In the genomic region with DNA sequence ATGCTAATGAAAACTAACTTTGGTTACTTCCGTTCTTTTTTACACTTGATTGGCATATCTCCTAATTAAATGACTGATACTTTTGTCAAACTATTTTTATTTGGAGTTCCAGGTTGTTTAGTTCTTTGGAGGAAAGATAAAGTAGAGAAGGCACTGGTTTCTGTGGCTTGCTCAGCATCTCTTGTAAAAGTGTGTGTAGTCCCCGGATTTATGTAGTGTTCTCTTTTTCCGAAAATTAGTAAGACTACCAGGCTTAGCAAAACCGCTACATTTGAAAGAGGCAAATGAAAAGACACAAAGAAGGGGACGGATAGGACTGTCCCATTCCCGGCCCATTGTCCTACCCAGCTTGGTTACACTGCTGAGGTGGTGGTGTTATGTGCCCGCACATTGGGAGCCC, we compare ENCODE assay signal across 15 mouse cellular contexts. TPM values are rescaled to one million over a fixed set of nuclear protein-coding genes. Genes with fewer than 3 reads are reported as not detected.
DNase-seq lines count a peak whose midpoint lies in the region; ATAC-seq and TF ChIP-seq lines count a peak whose summit lies in the region.
"Had no signal": no experiment of that assay in that cellular context is flagged by ENCODE, and none has a peak within 500 bp of the region (broad histone marks: within the 10 kb centered on the region; RNA-seq: fewer than 3 reads in every experiment).

No protein-coding gene starts in this region.

- DNase-seq in left cerebral cortex, adult 2 months (ENCODE audit: extremely low spot score in 1 of 2, low spot score in 2 of 2) = no peak
- no peak for DNase-seq in left cerebral cortex, postnatal 4 days
- DNase-seq in hindbrain, embryonic 11.5 days (ENCODE audit: low spot score) = peak; percentile 34
- DNase-seq in midbrain, embryonic 10.5 days (ENCODE audit: low spot score) = peak; percentile 27
- DNase-seq in ovary, postnatal 10 days (ENCODE audit: low spot score) = no peak
- no peak for DNase-seq in cerebellum, adult 9-11 months
- no peak for DNase-seq in cerebellum, adult 18-20 months
- no peak for DNase-seq in ovary, adult 18-20 months (ENCODE audit: low spot score)
- DNase-seq: adrenal gland, postnatal 10 days; gastrocnemius, adult 2 months; lung, postnatal 14 days; right cerebral cortex, postnatal 4 days had no signal

- 0 out of 2 replicates have a peak overlapping the region, but pooled peaks have one; percentile 7 for H3K4me3 ChIP-seq in left cerebral cortex, adult 2 months
- peak overlapping the region; percentile 44 for H3K4me3 ChIP-seq in hindbrain, embryonic 11.5 days (ENCODE audit: low read depth, low read length)
- peak overlapping the region; percentile 62 for H3K4me3 ChIP-seq in midbrain, embryonic 10.5 days
- H3K4me3 ChIP-seq: gastrocnemius, adult 2 months had no signal

- intact Hi-C loops in left cerebral cortex, adult 2 months (cut with DNase I) = no loop called here
- intact Hi-C loops in left cerebral cortex, postnatal 4 days (cut with DNase I) = no loop called here

- no peak overlapping the region; the same call in 1 of the 2 replicates for H3K27ac ChIP-seq in left cerebral cortex, adult 2 months
- H3K27ac ChIP-seq in hindbrain, embryonic 11.5 days (ENCODE audit: low read depth, low read length) = no peak overlapping the region
- peak overlapping the region; percentile 86 for H3K27ac ChIP-seq in midbrain, embryonic 10.5 days (replicated peaks)
- H3K27ac ChIP-seq: gastrocnemius, adult 2 months had no signal

- H3K9me3 ChIP-seq in hindbrain, embryonic 11.5 days (ENCODE audit: control insufficient read depth, low read length) = no peaks in the 10 kb centered on the region
- H3K9me3 ChIP-seq in midbrain, embryonic 10.5 days (replicated peaks) = peaks cover 18% of the 10 kb centered on the region; the same call in 1 of the 2 replicates

- H3K9ac ChIP-seq in hindbrain, embryonic 11.5 days (ENCODE audit: low read depth, low read length) = peak overlapping the region; percentile 41; the same call in 1 of the 2 replicates

- no peaks in the 10 kb centered on the region for H3K36me3 ChIP-seq in hindbrain, embryonic 11.5 days (ENCODE audit: control insufficient read depth, insufficient read depth, low read length)
- H3K36me3 ChIP-seq in midbrain, embryonic 10.5 days = no peaks in the 10 kb centered on the region

- H3K4me1 ChIP-seq in hindbrain, embryonic 11.5 days (replicated peaks; ENCODE audit: control insufficient read depth, insufficient read depth, low read length) = no peaks in the 10 kb centered on the region
- peaks cover 21% of the 10 kb centered on the region for H3K4me1 ChIP-seq in midbrain, embryonic 10.5 days

- 25% methylated on average over 7 of the region's 7 CpGs for WGBS in hindbrain, embryonic 11.5 days
- WGBS in midbrain, embryonic 10.5 days = 19% methylated on average over 7 of the region's 7 CpGs

- H3K27me3 ChIP-seq in hindbrain, embryonic 11.5 days (ENCODE audit: control insufficient read depth, insufficient read depth, low read length) = peaks cover 12% of the 10 kb centered on the region
- peaks cover 72% of the 10 kb centered on the region for H3K27me3 ChIP-seq in midbrain, embryonic 10.5 days (ENCODE audit: low read depth, poor library complexity, severe bottlenecking)

- TF ChIP-seq CTCF in left cerebral cortex, adult 2 months (IDR thresholded peaks at IDR 0.05) = no peak

- H3K4me2 ChIP-seq in hindbrain, embryonic 11.5 days (replicated peaks; ENCODE audit: low read depth, low read length) = no peak overlapping the region

- no peak for ATAC-seq in hindbrain, embryonic 11.5 days (ENCODE audit: low FRiP score)
- ATAC-seq: intestine, postnatal 0 days had no signal

RNA-seq across cellular contexts. Expression of gene Zic3, which starts 10.1 kb away (rescaled TPM):
- 1 to 10 TPM; 2.2 to 2.8 TPM for total RNA-seq in left cerebral cortex, adult 2 months (2021)
- total RNA-seq in left cerebral cortex, postnatal 4 days (2021) = 1 to 10 TPM; 6.4 to 8.9 TPM
- 27.2 and 28.5 TPM in 2 replicates for polyA plus RNA-seq in hindbrain, embryonic 11.5 days (2014; fragmentation: Nextera tagmentation; extraction: Ambion mirVana)
- polyA plus RNA-seq in midbrain, embryonic 10.5 days (2016; fragmentation: Nextera tagmentation; extraction: Ambion mirVana) = 16.9 and 20.2 TPM in 2 replicates
- total RNA-seq: adrenal gland, postnatal 10 days; gastrocnemius, adult 2 months had no signal
- polyA plus RNA-seq: C2C12; heart, embryonic 14.5 days; intestine, postnatal 0 days had no signal

Comparison
In these comparisons a context has a peak if more than half of its experiments do, and no peak if none do; other contexts are left out.
1. DNase-seq: peak in hindbrain, embryonic 11.5 days (single experiment) and midbrain, embryonic 10.5 days (single experiment); none in left cerebral cortex, adult 2 months (0 of 2), left cerebral cortex, postnatal 4 days (single experiment), ovary, postnatal 10 days (single experiment), cerebellum, adult 9-11 months (single experiment), cerebellum, adult 18-20 months (0 of 2) and ovary, adult 18-20 months (single experiment).
2. H3K4me3 ChIP-seq: peak in every context shown above with its lines; median percentile 62 in midbrain, embryonic 10.5 days; 44 in hindbrain, embryonic 11.5 days; 7 in left cerebral cortex, adult 2 months.